Mouse (Mus musculus) large intestine, adult 2 months (tissue): ENCODE data around the gene Sult6b2. TPM values are rescaled to one million over a fixed set of nuclear protein-coding genes. Genes with fewer than 3 reads are reported as not detected.
A peak's percentile ranks its signal among the peaks of the same experiment; 100 is the strongest.

Experiments
- DNase-seq: peaks from one replicate; pipeline ENCODE4 v3.0.0-alpha.2; 2012; ENCODE audit warnings: low read depth, low spot score
- WGBS: fragments of 180-500 bp; shearing (Covaris S2); methylation state at CpG from one replicate; pipeline ENCODE4 v1.1.7; 2018; 5-methylcytosine and 5-hydroxymethylcytosine counted together
- polyA plus RNA-seq: library from polyadenylated mRNA; depleted of rRNA; stranded (reverse); fragments of >200 nt; gene quantifications from 2 replicates; pipeline ENCODE4 v1.2.3, GENCODE M21; 2012

Gene Sult6b2
- polyA plus RNA-seq, 1 experiment, result not detected

DNA sequence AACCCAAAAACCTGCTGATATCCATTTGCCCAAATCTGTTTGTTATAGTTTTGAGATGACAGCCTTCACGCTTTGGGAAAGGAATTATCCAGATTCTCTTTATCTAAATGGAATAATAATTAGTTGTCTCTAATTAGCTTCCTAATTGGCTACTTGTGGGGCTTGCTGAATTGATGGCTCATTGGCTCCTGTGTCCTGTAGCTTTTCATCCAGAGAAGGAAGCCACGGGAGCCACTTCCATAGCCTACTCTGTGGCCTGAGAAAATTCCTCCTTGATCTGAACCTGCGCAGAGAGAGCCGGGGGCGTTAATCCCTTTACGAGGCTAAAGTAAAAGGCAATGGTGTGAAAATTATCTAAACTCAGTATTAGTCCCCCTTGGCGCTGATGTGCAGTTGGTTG is 23.0 kb downstream of the Sult6b2 start:
- no peak for DNase-seq
- WGBS, result 74% methylated on average over 7 of the region's 7 CpGs

DNA sequence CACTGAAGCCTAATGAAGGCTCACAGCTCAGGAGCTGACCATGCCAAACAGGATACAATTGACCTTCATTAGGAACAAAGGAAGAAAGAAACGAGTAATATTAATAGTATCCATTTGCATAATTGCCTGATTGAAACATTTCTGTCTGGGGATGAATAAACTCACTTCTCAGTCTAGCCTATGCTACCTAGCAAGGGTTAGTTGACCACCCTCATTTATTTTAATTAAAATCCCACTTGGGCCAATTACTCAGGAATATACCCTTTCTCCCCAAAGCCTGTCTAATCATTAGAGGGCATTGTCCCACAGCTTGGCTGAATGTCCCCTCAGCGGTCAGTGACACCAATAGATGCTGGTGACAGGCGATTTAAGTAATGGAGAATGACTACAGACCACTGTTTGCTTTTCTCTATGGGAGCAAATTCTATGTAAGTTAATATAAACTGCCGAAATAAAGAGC is 23.7 kb downstream of the Sult6b2 start:
- no peak for DNase-seq
- WGBS, result 89% methylated on average over 4 of the region's 4 CpGs

DNA sequence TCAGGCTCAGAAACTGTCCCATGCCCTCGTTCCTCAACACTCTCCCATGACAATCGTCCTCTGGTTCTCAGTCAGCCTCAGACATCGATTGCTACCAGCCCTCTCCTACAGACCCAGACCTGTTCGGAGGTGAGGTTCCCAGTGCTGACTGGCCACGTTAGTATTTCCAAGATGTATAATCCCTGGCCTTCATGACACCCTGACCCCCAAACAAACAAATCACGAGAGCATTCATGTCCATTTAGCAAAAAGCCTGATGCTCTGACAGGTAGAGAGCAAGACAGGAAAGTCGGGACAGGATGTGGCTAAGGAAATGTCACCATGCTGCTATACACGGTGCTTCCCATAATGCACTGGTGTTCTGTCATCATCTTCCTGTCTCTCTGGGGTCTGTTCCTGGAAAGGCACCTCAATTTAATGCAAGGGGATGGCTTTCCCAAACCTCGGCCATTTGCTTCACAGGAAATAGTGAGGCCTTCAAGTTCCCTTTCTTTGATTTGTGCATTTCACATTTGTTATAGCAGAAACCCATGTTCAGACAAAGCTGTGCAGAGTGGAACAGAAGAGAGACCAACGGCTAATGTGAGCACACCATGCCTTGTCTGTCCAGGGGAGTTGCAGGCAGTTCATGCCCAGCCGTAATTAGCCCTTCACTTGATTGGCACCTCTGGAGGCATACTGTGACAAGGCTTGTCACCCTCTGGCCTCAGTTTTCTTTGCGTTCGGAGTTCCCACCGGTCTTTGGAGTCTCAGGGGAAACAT is 24.3 kb downstream of the Sult6b2 start:
- WGBS, result 72% methylated on average over 14 of the region's 14 CpGs
- DNase-seq, result no peak

DNA sequence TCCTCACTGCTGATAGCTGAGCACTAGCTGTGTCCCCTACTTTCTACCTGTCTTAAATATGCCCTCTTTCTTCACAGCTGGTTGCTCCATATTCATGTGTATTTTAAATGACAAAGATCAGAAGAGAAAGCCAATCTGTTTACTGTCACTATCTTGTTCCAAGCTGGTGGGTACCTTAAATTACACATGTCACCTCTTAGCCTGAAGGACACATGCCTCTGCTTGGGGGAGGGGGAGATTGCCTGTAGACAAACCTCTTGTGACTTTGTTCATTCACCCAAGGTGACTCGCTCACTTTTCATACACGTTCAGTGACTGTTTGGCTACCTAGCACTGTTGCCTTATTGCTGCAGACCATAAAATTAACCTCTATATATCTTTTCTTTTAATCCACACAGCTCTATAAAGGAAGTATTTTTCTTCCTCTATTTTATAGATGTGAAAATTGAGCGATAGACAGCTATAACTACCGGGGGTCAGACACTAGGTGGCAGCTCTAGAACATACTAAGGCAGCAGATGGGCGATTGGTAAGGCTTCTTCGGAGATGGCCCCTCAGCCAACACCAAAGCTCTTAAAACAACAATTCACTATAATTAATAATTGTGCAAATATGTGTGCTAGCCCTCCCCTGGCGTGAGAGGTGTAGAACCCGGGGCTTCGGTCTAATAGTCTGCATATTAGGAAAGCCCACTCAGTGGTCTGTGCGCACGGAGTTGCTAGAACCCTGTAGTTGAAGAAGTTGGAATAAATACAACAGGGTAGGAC is 25.1 kb downstream of the Sult6b2 start:
- no peak for DNase-seq
- 43% methylated on average over 11 of the region's 11 CpGs for WGBS

DNA sequence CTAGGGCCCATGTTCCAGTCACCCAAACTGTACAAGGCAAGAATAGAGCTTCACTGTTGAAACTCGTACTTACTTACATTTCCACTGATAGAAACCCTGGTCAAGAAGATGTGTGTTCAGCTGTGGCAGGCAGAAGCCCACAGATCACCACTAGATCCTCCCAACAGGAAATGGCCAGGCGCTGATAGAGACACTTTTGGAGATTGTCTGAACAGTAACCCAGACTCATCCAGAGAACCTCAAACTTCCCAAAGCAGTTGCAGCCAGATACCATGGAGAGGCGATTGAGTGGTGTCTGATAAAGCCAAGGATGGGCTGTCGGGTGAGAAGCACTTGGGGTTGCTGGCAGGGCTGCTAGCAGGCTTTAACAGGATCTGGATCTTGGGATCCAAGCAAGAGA is 27.4 kb downstream of the Sult6b2 start:
- no peak for DNase-seq
- WGBS, result 82% methylated on average over 4 of the region's 4 CpGs

DNA sequence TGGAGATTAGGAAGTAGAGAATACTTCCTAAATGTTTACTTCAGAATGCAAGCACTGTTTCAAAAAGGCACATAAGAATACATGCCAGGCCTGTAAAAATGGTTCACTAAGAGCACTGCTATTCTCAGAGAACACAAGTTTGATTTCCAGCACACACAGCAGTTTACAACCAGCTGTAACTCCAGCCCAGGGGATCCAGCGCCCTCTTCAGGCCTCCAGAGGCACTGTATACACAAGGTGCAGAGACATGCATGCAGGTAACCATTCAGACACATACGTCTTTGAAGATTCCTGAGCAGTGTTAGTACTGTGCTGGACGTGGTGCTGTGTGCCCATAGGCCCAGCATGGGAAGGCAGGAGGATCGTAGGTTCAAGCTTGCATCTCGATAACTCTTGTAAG is 30.7 kb downstream of the Sult6b2 start:
- no peak for DNase-seq
- 92% methylated on average over 5 of the region's 5 CpGs for WGBS

DNA sequence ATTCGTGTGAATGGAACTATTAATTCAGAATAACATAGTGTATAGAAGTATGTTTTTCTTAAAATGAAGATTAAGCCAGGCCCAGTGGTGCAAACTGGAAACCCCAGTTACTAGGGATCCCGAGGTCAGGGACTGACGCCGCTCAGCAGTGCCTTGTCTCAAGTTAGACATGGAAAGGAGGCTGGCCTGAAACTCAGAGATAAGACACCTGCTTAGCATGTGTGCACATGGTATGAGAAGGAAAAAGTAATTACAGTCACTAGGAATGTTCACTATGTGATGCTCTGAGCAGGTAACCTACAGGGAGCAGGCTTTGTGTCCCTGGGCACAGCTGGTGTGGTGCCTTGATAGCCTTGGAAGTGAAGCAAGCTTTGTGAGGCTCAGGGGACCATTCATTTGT is 32.7 kb downstream of the Sult6b2 start:
- 93% methylated on average over 4 of the region's 4 CpGs for WGBS
- DNase-seq, result no peak

DNA sequence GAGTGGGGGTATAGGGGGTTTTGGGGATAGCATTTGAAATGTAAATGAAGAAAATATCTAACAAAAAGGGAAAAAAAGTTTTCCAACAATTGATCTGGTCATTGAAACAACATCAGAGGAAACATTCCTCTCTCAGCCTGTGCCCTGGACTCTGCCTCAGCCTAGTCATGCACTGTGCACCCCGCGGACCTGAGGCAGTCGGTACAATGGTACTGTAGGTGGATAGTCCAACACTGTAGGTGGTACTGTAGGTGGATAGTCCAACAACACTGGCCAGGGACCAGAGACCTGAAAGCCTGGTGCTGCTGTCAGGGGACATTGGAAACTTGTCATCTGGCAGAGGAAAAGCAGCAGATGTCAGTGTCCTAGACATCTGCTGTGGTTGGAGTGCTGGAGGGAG is 34.4 kb downstream of the Sult6b2 start:
- 95% methylated on average over 3 of the region's 3 CpGs for WGBS

DNA sequence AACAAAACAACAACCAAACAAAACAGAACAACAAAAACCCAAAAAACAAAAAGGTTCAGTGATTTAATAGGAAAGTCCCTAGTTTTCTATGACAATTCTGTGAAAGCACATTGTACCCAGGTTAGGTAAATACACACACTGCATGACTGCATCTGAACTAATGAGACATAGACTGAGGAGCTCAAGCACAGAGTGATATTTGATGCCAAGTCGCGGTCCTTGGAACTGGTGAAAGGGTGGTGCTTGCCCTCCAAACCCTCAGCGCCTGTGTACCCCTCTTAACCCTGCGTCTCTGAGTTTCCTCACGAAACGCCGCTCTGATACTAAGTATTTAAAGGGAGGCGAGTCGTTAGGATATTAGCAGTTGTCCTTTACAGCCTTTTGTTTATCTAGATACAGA is 37.0 kb downstream of the Sult6b2 start:
- DNase-seq, result no peak
- 91% methylated on average over 9 of the region's 9 CpGs for WGBS

More for the DNA sequence above, 34.4 kb downstream of the Sult6b2 start:
- DNase-seq, result no peak

DNA sequence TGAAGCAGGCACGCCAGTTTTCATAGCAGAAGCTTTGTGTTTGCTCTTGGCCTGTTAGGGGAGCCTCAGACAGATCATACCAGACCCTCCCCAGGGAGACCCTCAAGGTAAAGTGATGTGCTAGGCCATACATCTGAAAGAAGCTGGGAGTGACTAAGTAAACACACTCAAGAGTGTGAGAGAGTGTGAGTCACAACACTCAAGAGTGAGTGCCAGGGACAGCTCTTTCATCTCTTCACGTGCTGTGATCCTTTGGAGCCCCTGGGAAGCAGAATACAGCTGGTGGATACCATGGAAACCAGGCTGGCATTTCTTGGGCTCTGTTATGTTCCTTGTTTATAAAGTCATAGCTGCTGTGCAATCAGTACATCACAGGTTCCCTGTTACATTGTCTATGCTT is 39.4 kb downstream of the Sult6b2 start:
- DNase-seq, result no peak
- 62% methylated on average over 2 of the region's 2 CpGs for WGBS

DNA sequence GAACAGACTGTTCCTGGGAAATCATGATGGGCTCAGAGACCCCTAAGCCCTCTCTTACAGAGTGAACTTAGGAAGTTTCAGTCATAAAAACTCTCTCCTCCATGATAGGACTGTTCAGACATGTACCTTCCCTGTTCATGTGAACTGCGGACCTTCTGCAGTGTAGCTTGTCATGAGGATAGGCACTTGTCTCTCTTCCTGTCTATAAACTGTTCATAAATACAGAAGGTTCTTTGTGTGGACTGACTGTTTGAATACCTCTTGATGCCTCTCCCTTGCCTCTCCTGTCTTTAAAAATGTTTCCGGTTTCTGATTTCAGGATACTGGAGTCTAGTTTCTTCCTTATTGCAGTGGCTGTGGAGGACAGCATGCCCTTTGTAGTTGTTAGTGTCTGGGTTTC is 44.7 kb downstream of the Sult6b2 start:
- 36% methylated on average over 2 of the region's 2 CpGs for WGBS
- peak; percentile 85 for DNase-seq

DNA sequence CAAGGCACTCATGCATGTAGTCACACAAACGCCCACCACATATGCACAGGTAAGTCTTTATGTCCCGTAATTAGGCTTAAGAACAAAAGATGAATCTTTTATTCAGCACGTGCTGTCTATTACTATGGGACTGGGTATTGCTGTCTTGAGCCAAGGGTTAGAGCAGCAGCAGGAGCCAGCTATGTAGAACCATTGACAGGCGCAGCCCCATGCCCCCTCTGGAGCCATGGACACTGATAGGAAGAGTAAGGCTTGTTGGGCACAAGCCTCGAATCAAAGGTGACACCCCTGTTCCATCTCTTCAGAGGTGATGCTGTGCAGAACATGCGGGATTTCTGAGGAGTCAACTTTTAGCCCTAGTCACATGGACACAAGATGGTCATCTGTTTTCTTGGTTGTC is 45.7 kb downstream of the Sult6b2 start:
- DNase-seq, result no peak
- WGBS, result 76% methylated on average over 6 of the region's 6 CpGs

DNA sequence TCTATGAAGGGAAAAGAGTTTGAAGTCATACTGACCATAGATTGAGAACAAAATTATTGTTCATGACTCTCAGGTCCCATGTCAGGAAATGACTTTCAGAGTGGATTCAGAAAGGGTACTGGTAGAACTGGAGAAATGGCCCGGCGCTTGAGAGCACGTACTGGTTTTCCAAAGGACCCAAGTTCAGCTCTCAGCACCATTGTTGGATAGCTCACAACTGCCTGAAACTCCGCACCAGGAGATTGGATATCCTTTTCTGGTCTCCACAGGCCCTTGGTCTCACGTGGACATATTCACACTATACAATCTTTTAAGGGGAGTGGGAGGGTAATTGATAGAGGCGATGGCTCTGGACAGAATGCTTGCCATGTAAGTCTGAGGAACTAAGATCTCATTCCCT is 46.3 kb downstream of the Sult6b2 start:
- 52% methylated on average over 6 of the region's 6 CpGs for WGBS
- DNase-seq, result no peak

DNA sequence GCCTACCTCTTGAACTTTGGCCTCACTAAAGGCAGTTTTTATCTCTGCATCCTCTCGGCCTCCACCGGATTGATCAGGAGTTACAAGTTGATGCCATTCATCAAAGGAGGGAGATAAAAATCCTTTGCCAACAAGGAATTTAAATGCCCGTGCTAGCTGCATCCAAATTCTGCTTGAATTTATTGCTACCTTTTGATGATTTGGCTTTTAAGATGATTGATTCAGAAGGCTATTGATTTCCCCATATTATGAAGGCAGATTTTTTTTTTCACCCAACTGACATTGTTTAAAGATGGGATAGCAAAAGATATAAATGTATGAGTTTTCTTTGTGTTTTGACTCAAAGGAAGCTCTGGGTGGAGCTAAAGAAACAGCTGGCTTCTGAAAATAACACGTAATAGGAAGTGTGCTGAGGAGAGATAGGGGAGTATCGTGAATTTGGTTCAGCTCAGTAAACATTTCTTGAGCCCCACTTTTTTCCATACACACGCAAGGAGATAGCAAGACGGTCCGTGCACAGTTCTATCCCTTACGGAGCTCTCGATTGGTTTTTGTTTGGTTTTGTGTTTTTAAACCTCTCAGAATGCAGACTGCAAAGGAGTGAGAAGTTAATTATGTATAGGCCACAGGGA is 46.9 kb downstream of the Sult6b2 start:
- 6% methylated on average over 10 of the region's 10 CpGs for WGBS
- DNase-seq, result no peak

DNA sequence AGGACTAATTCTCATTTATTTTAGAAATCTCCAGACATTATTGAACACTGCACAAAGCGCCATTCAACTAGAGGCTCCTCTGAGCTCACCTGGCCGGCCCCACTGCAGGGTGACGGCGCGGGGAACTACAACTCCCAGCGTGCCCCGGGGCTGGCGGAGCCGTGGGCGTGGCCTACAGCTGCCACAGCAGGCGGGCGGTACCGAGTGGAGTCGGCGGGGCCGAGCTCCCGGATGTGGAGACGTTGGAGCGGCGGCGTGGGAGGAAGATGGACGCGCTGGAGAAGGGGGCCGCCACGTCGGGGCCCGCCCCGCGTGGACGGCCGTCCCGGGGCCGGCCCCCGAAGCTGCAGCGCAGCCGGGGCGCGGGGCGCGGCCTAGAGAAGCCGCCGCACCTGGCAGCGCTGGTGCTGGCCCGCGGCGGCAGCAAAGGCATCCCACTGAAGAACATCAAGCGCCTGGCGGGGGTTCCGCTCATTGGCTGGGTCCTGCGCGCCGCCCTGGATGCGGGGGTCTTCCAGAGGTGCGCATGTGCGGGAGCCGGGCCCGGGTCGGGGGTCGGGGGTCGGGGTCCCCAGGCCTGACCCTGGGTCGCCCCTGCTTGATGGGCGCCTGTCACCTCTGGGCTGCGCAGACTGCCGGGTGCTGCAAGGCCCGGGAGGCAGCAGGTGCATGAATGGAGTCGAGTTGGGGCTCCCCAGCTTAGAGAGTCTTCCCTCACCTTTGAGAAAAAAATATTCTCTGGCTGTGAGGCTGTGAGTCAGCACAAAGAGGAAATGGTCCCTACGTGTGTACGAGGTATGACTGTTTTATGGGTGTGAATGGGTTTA is 47.6 kb downstream of the Sult6b2 start, which contains the start of gene Cmas:
Gene Cmas, plus strand, starts transcription at position 180 of the 827 bp plus-strand sequence.
- peak; percentile 76 for DNase-seq

DNA sequence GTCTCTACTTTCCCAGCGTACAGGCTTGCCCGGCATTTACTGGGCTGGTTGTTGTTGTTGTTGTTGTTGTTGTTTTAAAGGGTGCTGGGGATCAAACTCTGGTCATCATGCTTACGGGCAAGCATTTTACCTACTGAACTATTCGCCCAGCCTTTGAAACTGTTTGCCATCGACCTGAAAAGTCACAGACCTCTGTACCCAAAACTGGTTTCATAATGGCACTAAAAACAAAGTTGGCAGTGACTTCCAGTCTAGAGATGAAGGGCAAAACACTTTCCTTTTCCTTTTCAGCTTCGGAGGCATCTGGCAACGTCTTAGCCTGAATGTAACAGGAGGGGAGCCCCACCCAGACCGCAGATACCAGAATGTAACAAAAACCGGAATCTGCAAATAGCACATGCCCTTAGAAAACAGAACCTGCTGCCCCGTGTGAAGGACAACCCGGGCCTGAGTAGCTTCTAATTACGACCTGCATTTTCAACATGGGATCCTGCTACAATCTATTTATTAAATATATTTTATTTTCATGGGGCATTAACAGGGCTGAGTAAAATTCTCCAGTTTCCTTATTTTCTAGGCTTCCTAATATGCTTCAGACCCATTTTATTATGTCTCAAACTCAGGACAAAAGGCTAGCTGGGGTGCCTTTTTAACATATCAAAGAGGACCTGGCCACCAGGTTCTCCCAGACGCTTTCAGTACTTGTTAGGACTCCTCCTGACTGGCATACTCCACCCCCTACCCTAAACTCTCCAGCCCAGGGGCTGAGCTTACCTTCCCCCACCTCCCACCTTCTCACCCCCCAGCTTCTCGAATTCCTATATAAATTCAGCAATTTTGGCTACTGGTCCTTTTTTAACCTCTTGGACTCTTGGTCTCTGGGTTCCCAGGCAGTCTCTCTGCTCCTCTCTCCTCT is 51.7 kb downstream of the Sult6b2 start:
- DNase-seq, result no peak
- WGBS, result 22% methylated on average over 14 of the region's 14 CpGs

More for the DNA sequence above, 47.6 kb downstream of the Sult6b2 start, which contains the start of gene Cmas:
- WGBS, result 2% methylated on average over 64 of the region's 68 CpGs

DNA sequence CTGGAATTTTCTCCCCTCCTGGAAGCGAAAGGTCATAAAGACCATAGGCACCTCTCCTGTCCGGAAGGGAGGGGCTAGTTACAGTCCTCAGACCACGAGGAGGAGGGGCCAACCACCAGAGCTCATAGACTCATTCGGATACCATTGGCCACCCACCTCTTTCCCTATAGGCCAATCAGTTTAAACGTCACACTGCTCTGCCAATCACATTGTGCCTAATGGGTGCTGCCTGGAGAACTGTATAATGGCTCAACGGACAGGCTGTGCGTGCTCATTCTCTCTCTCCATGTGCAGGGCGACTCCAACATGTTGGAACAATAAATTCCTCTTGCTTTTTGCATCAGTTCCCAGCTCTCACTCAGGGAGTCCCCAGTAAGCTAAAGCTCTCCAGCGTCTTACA is 52.9 kb downstream of the Sult6b2 start:
- 73% methylated on average over 9 of the region's 9 CpGs for WGBS
- DNase-seq, result no peak

DNA sequence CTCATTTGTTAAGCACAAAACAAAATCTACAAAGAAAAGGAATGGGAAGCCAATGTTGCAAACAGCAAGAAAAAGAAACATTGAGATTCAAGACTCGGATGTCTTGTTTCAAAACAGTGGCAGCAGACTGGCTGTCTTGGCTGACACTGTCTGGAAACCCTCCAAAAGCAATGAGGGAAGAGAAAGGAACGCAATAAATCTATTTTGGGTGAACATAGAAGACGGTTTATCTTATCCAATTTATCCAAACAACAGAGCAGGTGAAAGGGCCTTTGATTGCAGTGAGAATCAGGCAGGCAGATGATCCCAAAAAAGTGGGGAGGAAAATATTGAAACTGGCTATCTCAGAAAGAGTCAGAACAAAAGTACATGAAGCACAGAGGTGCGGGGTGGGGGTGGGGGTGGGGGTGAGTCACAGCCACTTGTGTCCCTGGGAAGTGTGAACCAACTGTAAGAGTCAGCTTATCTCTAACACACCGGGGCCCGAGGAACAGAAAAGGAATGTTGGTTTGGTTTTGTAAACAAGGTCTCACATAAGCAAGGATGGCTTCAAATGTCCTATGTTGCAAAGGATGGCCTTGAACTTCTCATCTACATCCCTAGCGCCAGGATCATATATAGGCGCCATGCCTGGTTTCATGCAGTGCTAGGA is 56.1 kb downstream of the Sult6b2 start:
- DNase-seq, result no peak
- 28% methylated on average over 8 of the region's 8 CpGs for WGBS
